Mouse (Mus musculus): ENCODE measurements at regions not wholly inside any gene's neighbourhood (a gene's known extent, or its start where the extent isn't known, plus 50 kb on each side); places are given as distances from the start of the nearest gene placed in this dataset.

DNA sequence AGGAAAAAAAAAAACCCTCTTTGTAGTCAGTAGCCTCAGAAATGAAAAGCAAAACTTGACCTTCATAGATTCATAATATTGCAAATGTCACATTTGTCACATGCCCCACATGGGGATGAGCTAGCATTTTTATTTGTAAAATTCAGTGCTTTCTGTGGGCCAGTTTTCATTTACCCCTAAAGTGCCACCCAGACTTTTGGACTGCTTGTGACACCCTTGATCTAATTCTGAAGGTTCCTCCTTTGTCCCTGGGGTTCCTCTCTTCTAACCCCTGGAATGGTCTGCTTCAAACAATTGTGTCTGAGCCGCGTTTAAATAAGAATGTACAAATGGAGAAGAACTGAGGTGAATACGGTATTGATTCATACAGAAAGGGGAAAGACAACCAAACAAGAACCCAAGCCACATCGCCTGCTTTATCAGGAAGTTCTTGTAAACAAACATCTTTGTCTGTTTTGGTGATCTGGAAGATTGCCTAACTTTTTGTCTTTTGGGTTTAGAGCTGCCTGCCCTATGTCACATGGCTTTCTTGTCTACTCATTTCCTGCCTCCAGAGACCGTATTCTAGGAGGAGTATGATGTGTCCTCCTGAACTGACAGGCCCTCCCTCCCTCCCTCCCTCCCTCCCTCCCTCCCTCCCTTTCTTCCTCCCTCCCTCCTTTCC is 203.1 kb upstream of the Gm9833 start:
- in situ Hi-C loops (cut with MseI, MboI): no loop called here

DNA sequence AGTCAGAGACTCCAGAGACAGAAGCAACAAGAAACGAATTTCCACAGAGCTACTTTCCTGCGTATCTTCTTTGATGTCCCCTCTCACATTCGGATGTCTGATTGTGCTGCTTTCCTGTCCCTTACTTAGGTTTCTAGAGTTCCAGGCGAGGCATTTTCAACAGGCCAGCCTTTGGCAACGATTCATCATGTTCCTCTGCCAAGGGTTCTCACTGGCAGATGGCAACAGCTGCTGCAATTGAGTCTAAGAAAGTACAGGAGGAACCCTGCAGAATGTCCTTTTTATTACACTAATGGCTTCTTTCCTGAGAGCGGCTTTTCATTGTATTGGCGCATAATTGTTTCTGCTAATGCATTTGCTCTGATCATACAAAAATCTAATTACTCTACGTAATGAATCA is 202.3 kb upstream of the Gm9833 start:
- in situ Hi-C loops (cut with MseI, MboI): no loop called here

DNA sequence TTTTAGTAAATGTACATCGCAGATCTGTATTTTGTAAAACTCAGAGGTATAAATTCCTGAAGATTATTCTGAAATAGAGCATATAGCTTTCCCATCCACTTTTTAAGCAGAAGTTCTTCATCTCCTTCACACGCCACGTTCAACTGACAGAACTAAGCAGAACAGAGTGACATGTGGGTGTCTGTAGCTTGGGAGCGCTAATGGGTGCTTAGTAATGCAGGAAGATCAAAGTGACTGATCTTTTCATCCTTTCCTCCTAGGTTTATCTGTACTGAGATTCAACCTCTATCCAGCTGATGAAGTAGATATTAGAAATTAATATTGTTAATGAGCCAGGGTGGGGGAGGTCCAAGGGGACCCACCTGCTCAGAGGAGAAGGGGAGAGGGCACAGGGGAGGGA is 201.8 kb upstream of the Gm9833 start:
- in situ Hi-C loops (cut with MseI, MboI): no loop called here

DNA sequence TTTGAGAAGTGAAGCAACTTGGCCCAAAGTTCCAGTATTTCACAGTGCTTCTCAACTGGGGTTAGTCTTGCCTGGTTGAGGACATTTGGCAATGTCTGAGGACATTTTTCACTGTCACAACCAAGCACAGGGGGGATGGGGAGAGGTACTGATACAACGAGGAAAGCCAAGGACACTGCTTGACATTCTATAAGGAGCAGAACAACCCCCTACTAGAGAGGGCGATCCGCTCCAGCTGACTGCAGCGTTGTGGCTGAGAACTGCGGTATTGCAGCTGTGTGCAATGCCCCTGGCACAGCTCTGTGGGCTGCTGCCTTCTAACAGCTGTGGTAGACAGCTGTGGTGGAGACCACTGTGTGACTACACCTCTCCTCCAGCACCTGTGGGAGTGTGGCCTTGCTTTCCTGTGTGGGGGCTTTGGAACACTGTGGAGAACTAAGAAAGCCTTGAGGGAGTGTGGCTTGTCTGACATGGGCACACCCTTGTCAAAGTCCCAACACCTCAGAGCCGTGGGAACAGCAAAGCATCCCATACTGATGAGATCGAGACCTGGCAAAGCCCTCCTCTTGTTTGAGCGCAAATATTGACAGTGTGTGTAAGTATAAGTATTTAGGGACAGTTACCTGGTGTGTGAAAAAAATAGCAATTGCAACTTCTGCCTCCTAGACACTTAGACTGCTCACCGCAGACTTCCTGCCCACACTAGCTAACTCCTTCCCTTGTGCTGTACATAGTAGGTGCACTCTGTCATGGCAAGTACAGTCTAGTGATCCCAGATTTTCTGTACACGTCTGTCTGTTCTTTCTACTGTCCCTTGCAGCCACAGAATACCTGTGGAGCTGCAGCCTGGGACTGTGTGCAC is 200.9 kb upstream of the Gm9833 start:
- in situ Hi-C loops (cut with MseI, MboI): no loop called here

DNA sequence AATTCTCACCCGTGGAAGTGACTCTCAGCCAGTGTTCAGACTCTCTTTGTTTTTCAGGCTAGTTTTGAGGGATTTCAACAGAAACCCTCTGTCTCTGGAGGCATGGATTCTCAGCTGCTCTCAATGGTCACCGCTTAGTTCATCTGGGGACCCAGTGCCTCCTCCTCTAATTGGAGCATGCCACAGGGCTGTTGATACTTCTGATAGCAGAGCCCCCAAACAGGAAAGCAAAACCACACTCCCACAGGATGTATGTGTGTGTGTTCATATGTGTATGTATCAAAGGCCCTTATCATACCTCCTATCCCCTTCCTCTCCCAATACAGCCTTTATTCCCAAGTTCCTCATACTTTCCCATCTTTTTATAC is 200.3 kb upstream of the Gm9833 start:
- in situ Hi-C loops (cut with MseI, MboI): no loop called here

DNA sequence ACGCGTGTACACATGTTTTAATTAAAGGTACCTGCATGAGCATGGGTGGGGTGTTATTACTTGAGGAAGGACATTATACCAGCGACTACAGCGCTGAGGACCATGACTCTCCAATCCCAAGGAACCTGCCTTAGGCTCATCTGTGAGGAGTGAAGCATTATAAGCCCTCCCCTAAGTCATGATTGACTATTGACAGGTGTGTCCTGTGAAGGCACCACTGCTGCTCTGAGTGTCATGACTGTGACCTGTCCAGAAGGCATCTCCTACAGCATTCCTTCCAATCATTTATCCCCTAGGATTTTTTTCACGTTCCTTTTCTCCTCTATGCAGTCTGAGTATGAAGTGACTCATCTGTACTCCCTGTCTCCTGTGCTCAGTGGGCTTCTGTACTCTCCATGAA is 199.9 kb upstream of the Gm9833 start:
- in situ Hi-C loops (cut with MseI, MboI): no loop called here

DNA sequence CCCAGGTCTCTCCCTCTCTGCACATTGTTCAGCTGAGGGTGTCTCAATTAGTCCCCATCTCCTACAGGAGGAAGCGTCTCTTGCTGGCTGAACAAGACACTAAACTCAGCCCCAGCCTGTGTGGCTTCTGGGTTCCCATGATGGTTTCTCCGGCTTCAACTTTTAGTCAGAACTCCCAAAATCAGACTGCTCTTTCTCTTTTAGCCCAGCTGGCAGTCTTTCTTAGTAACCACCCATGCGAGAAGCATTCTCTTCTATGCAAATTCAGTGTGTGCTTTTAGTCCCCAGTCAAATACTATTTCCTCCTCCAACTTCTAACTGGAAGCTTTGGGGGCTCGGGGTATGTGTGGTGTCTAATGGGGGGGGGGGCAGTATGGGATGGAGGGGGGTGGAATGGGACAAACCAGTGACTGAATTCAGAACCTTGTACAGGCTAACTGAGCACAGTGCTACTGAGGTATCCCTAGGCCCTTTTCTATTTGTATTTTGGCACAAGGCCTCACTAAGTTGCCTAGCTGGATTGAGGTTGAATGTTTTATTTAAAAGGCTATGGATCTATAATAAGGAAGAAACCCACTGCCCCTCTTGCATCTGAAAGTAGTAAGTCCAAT is 194.9 kb upstream of the Gm9833 start:
- in situ Hi-C loops (cut with MseI, MboI): no loop called here

DNA sequence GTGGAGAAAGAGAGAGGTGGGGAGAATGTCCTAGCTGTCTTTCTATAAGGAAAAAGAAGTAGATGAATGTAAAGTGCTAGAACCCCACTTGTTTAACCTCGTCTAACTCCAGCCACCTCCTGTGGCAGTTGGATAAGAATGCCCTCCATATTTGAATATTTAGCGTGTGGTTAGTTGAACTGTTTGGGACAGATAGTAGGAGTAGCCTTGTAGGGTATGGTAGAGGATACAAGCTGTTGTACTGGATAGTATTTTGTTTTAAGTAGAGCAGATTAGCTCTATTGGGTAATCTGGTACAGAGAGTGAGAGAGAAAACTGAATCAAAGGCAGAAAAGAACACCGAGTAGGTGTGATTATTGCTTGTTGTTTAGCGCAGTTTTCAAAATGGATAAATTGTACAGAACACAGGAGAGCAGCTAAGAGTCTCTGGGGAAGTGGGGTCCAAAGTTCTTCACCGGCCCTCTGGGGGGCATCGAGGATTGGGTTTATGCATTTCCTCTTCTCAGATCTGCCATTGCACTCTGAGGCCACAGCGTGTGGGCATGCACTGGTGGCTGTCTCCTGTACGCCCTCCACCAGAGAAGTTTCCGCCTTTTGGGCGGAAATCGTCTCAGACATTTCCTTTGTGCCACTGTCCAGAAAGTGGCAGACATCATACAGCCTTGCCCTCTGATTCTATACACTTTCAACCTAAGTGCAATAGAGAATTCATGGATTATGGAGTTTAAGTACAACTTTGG is 192.3 kb upstream of the Gm9833 start:
- in situ Hi-C loops (cut with MseI, MboI): no loop called here

DNA sequence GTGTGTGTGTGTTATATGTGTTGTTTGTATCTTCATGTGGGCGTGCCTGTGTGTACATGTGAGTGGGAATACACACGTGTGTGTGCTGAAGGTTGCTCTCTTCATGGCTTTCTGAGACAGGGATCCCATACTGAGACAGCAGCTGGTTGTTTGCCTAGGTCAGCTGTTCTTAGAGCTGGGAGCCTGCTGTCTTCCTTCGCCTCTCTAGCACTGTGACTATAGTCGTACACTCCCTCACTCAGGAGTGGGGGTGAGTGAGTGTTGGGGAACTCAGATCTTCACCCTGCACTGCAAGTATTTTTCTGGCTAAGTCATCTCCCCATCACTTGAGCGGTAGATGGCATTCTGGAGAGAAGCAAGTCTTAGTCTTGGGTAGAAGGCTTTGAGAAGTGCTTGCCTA is 191.6 kb upstream of the Gm9833 start:
- in situ Hi-C loops (cut with MseI, MboI): no loop called here

DNA sequence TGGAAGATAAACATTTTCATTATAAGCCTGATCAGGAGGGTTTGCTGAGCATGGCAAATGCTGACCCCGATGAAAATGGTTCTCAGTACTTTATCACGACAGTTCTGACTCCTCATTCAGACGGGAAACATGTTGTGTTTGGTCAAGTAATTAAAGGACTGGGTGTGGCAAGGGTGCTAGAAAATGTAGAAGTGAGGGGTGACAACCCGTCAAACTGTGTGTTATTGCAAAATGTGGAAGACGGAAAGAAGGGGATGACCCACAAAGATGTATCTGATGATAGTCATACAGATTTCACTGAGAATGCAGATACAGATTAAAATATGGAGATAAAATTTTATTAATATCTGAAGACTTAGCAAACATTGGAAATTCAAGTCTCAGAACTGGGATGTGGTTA is 186.2 kb upstream of the Gm9833 start:
- in situ Hi-C loops (cut with MseI, MboI): no loop called here

DNA sequence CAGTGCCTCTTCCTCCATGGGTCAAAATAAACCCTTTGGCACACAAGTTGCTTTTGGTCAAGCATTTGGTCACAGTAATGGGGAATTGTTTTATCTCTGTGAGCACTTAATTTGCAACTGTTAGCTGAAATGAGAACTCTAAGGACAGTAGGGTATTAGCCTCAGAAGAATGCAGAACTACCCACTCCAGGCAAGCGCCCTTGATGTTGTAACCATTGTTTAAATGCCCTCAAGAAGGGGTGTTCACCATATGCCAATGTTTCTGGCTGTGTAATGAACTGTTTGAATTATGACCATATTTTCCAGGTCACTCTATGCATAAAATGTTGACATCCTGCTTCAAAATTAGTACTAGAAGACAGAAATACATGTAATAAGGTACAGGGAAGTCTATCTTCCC is 174.6 kb upstream of the Gm9833 start:
- in situ Hi-C loops (cut with MseI, MboI): no loop called here

DNA sequence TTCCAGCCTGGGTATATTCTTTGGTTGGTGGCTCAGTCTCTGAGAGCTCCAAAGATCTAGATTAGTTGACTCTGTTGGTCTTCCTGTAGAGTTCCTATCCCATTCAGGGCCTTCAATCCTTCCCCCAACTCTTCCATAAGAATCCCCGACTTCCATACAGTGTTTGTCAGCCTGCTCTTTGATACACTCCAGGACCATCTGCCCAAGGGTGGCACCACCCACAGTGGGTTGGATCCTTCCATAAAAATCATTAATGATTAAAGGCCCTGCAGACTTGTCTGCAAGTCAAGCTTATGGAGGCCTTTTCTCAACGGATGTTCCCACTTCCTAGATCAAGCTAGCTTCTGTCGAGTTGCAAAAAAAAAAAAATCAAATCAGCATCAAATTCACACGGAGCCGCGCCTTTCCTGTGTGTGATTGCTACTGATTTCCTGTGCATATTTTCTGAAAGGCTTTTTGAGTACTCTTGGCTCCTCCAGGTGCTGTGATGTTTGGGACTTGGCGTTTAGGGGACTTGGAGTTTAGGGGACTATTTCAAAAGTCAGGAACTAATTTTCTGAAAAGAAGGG is 171.3 kb upstream of the Gm9833 start:
- in situ Hi-C loops (cut with MseI, MboI): no loop called here

DNA sequence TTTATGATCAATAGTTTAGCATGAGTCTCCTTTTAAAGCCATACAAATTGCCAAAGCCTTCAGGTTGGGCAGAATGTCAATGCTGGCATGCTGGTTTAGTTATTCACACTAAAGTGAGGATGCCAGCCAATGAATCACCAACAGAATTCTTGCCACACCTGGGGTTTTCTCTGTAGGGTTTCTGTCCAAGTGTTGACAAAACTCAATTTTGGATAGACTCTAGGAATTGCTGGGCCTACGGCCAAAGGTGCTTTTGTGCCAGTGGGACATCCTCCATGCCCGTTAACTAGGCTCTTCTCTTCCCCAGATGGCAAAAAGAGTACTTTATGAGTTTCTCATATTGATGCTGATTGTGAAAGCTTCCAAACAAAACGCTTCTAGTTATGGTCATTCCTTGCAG is 167.6 kb upstream of the Gm9833 start:
- in situ Hi-C loops (cut with MseI, MboI): no loop called here

DNA sequence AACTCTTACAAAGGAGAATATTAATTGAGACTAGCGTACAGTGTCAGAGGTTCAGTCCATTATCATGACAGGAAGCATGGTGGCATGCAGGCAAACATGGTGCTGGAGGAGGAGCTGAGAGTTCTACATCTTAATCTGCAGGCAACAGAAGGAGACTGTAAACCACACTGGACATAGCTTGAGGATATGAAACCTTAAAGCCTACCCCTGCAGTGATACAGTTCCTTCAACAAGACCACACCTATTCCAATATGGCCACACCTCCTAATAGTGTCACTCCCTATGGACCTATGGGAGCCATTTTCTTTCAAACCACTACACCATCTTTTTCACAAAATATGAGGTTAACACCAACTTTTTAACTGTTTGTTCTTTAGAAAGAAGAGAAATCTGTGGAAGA is 166.2 kb upstream of the Gm9833 start:
- in situ Hi-C loops (cut with MseI, MboI): no loop called here

DNA sequence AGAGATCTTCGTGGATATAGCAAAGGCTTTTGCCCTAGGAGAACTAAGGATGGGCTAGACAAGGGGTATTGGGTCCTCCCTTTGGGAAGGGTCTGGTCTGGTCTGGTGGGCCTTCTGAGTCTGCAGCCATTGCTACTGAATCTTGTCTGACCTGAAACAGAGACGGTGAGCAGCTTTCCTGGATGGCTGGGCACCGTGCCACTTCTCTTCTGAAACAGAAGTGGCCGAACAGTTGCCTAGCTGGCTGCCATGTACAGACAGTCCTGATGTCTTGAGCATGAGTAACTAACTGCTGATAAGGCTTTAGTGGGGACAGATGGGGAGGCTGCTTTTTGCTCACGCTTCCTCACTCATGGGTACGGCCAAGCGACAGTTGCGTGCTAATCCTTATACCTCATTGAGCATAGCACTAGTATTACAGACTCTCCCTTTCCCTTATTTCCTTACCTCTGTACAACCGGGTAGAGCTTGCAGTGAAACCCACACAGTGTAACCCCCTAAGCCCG is 165.3 kb upstream of the Gm9833 start:
- in situ Hi-C loops (cut with MseI, MboI): no loop called here

DNA sequence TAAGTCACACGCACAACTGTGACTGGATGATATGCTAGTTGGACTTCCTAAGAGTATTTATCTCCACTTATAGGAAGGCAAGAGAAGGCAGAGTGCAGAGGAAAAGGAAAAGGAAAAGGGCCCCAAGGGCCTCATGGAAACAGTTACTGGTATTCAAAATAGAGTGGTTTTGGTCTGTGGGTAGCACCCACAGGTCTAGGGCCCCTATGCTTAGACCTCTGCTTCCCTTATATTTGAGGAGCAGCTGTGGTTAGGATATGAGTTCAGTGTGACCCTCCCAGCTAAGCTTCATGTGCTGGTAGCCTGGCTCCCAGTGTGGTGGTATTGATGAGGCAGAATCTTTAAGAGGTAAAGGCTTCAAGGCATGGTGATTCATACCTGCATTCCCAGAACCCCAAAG is 163.3 kb upstream of the Gm9833 start:
- in situ Hi-C loops (cut with MseI, MboI): loop anchor here in 1 of 2 experiments (25.0 kb wide), 1 partner anchor 512 kb away; no protein-coding TSS in a partner anchor

DNA sequence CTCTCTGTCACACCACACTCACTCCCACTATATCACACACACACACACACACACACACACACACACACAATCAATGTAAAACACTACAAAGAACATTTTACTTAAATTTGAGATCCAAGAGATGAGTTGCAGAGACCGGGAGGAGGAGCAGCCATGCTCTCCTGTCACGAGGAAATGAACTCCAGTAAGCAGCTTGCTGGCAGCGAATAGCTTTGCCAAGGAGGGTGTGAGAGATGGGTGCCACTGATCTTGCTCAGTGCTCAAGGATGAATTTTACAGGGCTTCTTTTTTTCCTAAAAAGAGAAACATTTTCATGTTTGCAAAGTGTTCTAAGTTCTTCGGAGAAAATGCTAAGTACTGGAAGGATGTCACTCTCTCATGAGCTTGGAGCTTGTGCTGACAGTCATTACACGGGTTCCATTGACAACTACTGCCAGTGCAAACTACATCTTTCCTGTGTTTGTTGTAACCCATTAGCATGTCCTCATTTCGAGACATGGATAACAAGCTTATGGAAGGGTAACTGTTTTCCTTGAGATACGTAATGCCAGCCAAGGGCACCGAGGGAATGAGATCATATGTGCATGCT is 151.0 kb upstream of the Gm9833 start:
- in situ Hi-C loops (cut with MseI, MboI): loop anchor here in 1 of 2 experiments (25.0 kb wide), 1 partner anchor 525 kb away; no protein-coding TSS in a partner anchor

DNA sequence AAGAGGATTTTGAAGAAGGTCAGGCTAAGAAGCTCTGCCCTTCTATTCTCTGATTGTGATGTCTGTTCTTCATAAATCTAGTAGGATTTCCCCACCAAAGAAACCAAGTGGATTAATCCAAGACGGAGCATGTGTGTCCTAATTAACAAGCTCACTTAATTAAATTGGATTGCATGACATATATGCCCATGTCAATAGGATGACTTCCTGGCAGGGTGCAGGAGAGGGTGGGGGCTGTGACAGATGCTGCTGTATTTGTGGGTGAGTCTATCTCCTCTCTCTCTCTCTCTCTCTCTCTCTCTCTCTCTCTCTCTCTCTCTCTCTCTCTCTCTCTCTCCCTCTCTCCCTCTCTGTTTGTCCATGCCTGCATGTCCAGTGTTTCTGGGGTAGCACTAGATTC is 149.3 kb upstream of the Gm9833 start:
- in situ Hi-C loops (cut with MseI, MboI): loop anchor here in 1 of 2 experiments (25.0 kb wide), 1 partner anchor 526 kb away; no protein-coding TSS in a partner anchor

DNA sequence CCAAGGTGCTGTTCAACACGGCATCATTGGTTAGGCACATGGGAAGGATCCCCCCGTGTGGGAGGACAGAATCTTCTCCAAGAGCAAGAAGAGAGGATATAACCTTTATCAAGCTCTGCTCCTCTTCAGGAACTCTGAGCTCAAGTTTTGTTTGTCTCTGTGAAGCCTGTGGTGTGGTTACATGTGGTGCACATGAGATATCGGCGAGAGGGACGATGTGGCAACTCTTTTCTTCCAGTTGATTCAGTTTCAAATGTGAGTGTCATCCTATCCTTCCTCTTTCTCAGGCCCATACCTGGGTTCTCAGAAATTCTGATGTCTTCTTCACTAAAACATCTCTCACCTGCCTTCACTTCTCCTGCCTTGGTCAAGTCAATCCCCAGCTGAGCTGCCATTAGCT is 145.3 kb upstream of the Gm9833 start:
- in situ Hi-C loops (cut with MseI, MboI): loop anchor here in 1 of 2 experiments (25.0 kb wide), 1 partner anchor 530 kb away; no protein-coding TSS in a partner anchor

DNA sequence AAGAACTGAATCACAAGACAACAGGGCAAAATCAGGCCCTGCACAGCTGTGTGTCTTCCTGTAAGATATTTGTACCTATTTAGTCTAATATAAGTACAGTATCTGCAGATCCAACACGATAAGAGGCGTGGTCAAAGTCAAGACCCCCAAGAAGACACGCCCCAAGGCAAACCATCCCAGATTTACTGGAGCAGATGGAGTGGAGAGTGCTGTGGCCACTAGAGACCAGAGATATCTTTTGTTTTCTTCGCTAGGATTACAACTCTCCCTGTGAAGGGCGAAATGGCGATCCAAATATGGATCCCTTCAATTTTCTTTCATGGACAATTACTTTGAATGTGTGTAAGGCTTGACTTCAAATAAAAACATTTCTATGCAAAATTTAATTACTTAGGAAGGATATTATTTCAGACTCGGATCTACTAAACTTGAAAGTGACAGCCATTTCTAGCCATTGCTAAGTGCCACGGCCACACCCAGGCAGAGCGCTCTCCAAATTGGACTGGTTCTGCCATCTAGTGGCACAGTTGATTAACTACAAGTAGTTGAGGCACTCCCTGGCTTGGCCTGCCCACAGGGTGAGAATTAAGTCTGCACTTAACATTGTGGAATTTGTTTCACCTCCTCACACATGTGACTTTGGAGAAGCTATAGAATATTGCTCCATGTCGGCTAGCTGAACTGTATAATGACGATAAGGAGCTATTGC is 140.4 kb upstream of the Gm9833 start:
- in situ Hi-C loops (cut with MseI, MboI): loop anchor here (5.0 to 25.0 kb wide), 2 partner anchors 235 to 535 kb away; no protein-coding TSS in a partner anchor

Measured in mouse trophoblast stem cell (cell line).